Mouse (Mus musculus): ENCODE data around the gene Dnah17. TPM values are rescaled to one million over a fixed set of nuclear protein-coding genes. Genes with fewer than 3 reads are reported as not detected.

Dnah17 gene
- total RNA-seq, 2 experiments from 2014 or later, result 0.14 to 0.16 TPM

DNA sequence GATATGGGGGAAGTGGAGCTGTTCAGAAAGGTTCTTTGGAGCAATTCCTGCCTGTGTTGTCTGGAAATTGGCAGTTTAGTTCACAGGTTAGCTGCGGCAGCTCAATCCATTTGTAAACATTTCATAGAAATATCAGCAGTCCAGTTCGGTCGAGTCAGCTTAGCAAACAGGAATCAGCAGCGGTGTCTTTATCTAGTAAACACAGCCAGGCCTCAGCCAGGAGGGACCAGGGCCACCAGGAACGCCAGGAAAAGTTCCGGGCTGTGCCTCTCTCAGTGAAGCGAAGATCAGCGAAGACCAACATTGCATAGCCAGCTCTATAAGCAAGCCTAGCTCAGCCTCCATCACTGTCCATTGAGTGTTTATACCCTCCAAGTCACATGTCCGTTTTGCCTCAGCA is 99.3 kb downstream of the Dnah17 start:
- DNase-seq (ENCODE audit: low spot score in 2 of 2), result no peak

DNA sequence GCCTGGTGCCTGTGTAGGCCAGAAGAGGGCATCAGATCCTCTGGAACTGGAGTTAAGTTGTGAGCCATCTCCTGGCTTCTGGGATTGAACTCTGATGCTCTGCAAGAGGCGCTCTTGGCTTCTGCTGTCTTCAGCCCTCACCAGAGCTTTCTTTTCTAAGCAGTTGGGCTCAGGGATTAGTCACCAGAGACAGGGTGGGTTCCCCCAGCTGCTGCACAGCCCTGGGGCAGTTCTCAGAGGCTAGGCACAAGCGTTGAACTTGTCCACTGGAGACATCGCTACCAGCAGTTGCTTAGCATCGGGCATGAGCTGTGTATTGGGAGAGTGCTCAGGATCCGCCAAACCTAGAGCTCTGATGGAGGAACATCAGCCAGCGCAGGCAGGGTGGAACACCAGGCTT is 101.3 kb downstream of the Dnah17 start:
- DNase-seq (ENCODE audit: low spot score in 2 of 2), result no peak

DNA sequence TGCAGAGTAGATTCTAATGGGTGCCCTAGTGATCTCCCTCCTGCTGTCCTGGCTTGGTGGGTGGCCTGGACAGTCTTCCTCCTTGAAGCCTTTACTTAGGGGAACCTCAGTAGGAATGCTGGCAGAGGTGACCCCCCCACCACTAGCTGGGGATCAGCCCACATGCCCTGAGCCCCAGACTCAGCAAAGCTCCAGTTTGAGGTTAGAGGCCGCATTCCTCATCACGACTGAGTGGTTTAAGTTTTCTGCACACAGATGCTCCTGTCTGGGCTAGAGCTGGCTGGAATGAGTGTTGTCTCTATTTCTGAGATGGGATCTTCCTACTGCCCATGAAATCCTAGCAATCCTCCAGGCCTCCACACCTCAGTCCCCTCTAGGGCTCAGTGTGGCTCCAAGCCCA is 106.3 kb downstream of the Dnah17 start:
- DNase-seq (ENCODE audit: low spot score in 2 of 2), result no peak

DNA sequence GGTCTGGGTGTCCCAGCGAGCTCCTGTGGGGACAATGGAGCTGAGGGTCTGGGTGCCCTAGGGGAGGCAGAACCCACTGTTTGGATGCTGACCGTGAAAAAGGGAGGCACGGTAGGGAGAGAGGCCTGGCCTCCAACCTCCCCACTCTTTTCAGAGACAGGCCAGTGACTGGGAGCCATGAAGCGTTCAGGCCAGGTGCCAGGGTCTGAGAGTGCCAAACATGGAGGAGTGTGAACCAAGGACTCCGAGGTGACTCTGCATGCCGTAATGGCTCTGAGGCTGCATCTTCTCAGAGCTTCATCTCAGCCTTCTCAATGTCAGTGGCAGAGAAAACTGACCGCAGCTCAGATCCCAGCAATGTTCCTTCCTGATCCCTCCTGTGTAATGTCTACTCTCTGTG is 107.0 kb downstream of the Dnah17 start:
- DNase-seq (ENCODE audit: low spot score in 2 of 2), result no peak

DNA sequence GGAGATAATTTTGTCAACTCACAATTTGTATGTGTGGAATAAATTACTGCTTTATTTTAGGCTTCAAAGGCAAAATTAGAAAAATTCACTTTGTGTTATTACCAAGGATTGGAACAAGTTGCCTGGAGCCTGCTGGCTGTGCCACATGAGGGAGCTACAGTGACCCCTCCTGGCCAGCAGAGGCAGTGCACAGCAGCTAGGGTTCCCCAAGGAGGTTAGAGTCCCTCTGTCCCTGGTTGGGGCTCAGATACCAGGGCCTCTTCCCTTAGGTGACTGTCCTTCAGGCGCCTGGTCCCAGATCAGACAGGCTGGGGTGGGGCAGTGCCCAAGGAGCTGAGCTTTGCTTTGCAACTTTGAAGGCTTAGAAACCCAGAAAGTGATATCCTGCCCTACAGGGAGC is 108.6 kb downstream of the Dnah17 start:
- peak; percentile 82 to 83 for DNase-seq (ENCODE audit: low spot score in 2 of 2)

DNA sequence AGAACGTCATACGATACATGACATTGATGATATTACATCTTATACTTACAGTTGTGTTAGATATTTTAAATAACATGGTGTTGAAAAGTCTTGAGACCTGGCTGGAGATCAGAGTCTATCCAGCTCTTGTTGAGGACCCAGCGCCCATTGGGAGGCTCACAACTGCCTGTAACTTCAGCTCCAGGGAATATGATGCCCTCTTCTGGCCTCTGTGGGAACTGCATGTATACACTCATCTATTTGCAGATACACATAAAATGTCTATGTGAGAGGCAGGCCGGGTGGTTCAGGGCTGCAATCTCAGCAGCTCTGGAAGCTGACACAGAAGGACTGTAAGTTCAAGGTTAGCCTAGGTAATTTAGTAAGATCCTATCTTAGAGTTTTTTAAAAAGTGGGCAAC is 112.1 kb downstream of the Dnah17 start:
- no peak for DNase-seq (ENCODE audit: low spot score in 2 of 2)

DNA sequence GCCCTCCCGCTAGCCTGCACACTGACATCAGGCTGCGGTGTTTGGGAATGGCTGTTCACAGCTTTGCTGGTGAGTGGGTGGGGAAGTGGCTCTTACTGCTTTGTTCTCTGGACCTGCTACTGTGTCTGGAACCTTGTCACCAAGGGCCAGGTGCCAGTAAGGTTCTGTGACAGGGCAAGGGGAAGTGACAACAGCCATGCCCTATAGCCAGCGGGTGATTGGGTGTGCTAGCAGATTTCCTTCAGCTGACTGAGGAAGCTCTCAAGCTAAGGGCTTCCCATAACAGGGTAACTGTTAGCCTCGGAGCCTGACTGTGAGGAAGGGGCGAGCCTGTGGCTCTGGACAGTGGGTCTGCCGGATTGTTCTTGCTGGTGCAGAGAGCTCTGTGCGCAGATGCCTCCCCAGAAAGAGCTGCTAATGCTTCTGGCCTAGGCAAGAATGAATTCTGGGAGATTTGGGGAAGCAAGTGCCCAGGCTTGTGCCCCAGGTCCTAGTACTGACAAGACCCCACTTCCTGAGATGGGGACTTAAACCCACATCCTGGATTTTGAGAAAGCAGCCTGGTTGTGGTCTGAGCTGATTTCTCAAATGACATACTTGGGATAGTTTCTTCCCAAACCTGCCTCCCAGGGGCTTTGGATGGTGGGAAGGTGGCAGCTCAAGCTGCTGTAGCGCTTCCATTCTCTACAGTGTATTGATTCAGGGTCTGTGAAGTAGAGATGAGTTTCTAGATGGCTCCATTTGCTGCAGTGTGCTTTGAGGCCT is 114.9 kb downstream of the Dnah17 start:
- DNase-seq (ENCODE audit: low spot score in 2 of 2), result no peak

DNA sequence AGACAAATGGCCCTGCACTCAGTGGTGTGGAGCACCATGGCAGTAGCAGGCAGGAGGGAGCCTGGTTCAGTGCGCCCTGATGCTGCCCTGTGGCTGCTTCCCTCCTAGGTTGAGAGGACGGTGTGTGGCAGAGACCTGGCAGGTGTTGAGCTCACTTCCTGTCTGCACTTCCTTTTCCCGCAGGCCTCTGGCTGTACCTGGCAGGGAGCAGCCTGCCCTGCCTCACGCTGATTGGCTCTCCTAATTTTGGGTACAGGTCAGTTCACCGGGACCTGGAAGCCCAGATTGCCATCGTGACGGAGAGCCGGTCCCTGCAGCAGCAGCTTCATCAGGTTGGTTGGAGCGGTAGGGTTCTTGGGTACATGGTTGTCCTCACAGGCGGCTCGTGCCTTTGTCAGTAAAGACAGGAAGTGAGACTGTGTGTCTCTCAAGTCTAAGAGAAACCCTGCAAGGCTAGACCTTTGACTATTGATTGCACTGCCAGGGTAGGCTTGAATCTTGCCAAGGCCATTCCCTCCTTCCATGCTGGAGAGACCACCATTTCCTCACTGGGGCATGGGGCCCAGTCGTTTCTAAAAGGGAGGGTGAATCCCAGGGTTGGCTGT is 115.9 kb downstream of the Dnah17 start:
- DNase-seq (ENCODE audit: low spot score in 2 of 2), result no peak

DNA sequence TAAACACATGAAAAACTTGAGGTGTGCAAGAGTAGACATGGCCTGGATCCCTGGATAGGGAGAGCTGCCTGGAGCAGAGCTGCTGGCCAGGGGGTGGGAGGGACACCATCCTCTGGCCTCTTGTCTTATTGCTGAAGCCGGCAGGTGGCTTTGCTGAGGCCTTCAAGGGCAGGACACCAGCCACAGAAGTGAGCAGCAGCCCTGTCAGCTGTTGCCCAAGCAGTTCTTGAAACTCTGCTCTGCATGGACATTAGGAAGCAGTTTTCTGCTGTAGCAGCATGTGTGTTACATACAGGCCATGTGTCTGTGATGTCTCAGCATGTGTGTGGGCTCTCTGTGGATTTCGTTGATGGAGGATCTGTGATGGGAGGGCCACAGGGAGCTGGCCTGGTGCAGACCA is 117.1 kb downstream of the Dnah17 start:
- DNase-seq (ENCODE audit: low spot score in 2 of 2), result no peak

DNA sequence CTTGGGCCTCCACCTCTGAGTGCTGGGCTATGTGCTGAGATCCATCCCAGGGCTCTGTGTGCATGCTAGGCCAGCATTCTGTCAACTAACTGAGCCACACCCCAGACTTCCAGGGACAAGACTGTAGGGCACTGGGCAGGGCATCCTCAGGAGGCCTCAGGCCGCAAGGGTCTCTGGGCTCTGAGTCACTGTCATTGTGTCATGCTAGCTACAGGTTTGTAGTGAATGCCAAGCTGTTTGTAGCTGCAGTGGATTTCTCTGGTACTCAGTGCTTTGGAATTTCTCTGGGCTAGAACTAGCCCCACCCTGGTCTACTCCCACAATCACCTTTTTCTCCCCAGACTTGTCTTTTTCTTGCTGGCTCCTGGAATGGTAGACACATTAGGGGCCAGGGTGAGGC is 117.8 kb downstream of the Dnah17 start:
- DNase-seq (ENCODE audit: low spot score in 2 of 2), result no peak

DNA sequence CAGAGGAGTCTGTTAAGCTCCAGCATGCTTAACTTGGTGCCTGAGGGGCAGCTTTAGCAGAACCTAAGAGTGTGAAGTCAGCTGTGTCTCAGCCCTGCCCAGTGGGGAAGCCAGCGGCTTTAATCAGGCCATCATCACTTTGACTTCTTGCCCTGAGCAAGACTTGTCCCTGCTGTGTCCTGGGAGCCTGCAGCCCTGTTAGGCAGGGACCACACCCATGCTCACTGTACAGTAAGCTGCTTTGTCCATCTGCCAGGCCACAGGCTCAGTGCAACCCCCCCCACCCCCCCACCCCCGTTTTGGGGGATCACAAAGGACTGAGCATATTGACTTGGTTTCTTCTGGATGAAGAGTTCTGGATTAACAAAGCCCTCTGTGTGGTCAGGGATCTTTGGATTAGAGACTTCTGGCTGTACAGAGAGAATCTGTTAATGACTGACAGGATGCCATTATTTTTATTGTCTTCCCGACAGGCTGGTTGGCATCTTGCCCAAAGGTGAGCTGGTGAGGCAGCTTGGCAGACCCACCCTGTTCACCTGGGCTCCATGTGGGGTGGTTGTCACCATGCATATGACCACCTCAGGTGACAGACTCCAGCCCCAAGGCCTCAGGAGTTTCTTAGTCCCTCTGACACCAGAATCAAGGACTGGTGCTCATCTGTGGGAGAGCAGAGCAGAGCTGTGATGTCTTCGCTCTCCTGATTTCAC is 120.4 kb downstream of the Dnah17 start:
- no peak for DNase-seq (ENCODE audit: low spot score in 2 of 2)

DNA sequence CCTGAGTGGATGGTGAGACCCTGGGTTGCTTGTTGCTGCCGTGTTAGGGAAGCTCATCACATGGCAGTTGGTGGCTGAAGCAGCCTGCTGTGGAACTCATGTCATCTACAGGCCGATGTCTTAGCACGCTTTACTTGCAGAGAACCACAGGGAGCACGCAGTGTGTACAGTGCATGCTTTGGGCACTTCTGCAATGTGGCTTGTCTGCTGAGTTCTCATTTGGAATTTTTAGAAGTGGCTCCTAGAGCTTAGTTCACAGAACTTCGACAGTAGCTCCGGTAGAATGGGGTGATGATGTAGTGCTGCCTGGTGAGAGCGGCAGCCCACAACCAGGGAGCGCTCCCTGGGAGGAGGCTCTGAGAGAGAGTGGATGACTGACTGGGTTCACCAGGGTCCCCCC is 121.6 kb downstream of the Dnah17 start:
- DNase-seq (ENCODE audit: low spot score in 2 of 2), result no peak

DNA sequence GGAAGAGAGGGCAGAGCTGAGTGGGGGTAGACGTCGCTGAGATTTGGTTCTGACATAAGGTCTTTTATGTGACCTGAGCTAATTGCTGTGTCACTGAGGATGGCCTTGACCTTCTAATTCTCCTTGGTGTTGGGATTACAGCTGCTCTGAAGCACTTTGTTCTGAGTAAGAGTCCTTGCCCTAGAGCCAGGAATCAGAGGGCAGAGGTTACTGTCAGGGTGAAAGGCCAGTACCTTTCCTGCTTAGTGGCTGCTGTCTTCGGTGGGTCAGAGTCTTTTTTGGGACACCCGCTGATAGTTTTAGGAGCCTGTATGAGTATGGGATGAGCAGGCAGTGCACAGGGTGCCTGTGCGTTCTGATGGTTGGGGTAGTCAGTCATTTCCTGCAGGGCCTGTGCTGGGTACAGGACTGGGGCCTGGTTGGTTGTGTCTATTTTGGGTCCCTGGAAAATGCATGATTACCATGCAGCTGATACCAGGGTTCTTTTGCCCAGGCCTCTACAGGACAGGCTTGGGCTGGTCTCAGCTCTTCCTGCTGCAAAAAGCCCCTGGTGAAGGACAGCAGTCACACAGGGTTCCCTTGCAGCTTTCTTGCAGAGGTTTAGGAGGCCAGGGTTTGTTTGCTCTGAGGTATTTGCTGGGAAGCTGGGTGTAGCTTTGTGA is 122.2 kb downstream of the Dnah17 start:
- no peak for DNase-seq (ENCODE audit: low spot score in 2 of 2)

DNA sequence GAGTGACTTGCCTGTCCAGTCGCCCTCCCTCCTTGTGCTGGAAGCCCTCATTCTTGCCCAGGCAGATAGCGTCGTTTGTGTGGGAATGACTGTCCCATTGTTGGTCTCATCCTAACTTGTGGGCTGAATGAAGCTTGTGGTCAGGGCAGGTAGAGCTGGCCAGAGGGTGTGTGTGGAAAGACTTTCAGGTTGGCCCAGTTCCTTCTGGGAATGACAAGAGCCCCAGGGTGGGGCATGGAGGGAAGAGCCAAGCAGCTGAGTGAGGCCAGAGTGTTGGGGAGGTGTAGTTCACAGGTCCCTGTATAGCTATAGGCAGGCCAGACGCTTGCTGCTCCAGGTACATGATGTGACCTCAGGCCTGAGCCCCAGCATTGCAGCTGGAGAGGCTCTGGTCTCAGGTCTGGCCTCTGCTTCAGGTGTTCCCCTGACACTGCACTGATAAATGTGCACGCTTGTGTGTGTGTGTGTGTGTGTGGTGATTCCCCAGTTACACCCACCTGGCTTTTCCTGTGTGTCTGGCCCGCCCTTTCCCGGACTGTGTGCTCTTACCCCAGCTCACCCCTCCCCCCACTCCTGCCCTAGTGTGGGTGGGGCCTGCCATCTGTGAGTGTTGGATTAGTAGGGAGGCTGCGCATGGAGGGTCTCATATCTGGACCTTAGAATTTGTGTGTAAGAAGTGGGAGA is 122.8 kb downstream of the Dnah17 start:
- DNase-seq (ENCODE audit: low spot score in 2 of 2), result no peak

DNA sequence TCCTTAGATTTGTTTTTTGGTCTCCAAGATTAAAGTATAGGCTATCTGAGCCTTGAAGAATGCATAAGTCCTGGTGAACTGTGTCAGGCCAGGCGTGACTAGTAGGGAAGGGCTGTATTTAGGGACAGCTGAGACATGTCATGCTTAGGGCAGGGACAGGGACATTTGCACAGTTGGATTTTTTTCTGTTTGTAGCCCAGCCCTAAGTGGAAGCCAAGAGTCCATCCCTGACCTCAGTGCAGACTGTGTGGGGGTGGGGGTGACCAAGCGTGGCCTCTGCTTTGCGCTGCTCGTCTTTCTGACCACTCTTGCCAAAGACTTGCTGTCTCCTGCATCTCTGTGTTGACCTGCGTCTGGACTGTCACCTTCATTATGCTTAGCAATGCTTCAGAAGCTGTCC is 126.2 kb downstream of the Dnah17 start:
- no peak for DNase-seq (ENCODE audit: low spot score in 2 of 2)

DNA sequence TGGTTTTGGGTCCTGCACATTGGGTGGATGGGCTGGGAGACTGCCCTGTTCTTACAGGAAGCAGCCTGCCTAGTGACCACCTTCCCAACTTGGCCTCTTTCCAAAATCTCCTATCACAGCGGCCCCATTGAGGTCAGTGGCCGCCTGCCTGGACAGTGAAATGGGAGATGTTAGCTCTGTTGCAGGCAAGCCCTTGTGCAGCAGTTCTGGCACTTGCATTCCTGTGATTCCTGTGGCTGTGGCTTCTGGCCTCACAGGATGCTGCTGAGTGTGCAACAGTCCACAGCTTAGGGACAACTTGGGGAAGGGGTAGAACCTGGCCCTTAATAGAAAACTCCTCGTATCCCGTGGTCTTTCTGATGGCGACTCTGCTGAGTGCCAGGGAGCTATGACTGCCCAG is 126.7 kb downstream of the Dnah17 start:
- DNase-seq (ENCODE audit: low spot score in 2 of 2), result no peak

DNA sequence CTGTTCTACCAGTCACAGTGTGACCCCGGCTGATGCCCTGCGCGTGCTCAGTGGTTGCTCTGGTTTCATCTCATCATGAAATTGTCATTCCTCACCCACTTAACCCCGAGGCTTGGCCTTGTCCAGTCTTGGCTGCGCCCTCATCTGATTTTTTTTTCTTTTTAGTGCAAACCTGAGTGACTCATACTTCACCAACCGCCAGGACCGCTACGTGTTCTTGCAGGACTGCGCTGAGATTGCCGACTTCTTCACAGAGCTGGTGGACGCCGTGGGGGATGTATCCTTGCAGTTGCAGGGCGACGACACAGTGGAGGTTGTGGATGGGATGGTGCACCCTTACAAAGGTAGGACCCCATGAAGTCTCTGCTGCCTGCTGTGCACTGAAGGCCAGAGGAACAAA is 127.3 kb downstream of the Dnah17 start:
- DNase-seq (ENCODE audit: low spot score in 2 of 2), result no peak

DNA sequence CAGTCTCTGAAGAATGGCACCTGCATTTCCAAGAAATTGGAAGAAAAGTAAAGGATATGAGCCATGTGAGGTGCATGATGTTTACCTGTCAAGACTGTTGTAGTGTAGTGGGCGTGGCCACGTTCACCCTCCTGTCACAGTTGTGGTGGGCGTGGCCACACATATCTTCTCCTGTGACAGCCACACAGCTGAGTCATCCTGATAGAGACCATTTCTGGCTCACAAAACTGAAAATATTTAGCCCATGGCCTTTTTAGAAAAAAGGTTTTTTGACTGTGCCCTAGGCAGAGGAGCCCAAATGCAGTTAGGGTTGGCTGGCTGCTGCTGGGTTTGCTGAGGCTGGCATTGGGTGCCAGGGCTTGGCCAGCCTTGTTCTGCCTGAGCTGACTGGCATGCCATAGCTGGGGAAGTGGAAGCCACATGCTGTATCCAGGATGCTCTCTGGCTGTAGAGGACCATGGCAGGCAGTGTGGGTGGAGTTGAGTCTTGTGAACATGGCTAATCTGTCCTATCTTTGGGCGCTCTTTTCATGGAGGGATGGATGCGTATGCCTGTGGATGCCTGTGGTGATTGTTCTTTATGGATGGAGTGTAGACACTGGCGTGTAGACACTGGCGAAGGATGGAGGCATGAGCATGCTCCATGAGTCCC is 129.7 kb downstream of the Dnah17 start:
- DNase-seq (ENCODE audit: low spot score in 2 of 2), result no peak

DNA sequence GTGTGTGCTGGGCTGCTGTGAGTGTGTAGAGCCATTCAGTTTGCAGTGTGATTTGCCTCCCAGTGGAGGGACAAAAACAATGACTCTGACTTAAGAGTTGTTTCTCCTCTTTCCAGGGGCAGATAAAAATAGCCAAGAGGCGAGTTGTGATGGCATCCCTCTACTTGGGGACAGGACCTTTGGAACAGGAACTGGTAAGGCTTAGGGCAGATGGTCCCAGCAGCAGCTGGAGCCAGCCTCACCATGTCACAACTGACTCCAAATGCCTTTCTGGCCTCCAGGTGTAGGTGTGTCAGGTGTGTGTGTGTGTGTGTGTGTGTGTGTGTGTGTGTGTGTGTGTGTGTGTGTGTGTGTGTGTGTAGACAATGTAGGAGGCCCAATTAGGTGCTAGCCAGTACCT is 130.4 kb downstream of the Dnah17 start:
- DNase-seq (ENCODE audit: low spot score in 2 of 2), result no peak

DNA sequence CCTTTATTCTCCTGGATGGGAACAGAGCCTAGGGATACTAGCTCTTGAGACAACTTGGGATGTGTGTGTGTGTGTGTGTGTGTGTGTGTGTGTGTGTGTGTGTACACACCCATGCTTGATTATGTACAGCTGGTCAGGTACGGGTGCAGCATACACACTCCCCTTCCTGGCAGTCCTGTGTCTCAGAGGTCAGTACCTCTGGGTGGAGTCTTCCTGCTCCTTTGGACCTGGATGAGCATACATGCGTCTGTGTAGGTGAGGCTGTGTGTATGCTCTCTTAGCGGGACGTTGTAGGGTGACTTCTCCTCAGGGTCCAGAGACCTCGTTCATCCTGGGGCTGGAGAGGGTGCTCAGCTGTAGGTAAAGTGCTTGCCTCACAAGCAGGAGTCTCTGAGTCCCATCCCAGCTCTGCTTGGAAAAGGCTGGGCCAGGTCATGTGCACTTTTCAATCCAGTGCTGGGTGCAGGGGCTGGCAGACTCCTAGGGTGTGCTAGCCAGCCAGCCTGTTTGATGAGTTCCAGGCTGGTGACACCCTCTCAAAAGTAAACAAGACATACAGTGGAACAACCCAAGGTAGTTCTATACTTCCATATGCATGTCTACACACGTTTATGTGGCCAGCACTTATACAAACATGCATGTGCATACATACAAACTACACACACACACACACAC is 131.0 kb downstream of the Dnah17 start:
- DNase-seq (ENCODE audit: low spot score in 2 of 2), result no peak
